Mouse (Mus musculus) stomach, embryonic 14.5 days (tissue): Measurements from ENCODE around the gene Adgre5. TPM values are rescaled to one million over a fixed set of nuclear protein-coding genes. Genes with fewer than 3 reads are reported as not detected.

Source experiments
- ATAC-seq: fragments of 200-750 bp; cut with Nextera tagmentation; 2 replicates; pipeline ENCODE4 v1.8.0; 2017; ENCODE audit warnings: low read depth, moderate TSS enrichment; ENCODE audit not compliant: insufficient number of reproducible peaks, insufficient read depth, low FRiP score
- H3K27ac ChIP-seq: fragments of 300-500 bp; sonication (generic); 2 replicates; pipeline ENCODE4 v1.5.1; 2014; ENCODE audit warnings: mild to moderate bottlenecking, low read length, moderate library complexity, mixed read lengths
- H3K27me3 ChIP-seq: fragments of 300-500 bp; sonication (generic); 2 replicates; pipeline ENCODE4 v1.6.1; 2014; ENCODE audit warnings: low read length, control low read depth, mixed read lengths; ENCODE audit not compliant: control insufficient read depth, insufficient read depth
- H3K36me3 ChIP-seq: fragments of 300-500 bp; sonication (generic); 2 replicates; pipeline ENCODE4 v1.6.1; 2014; ENCODE audit warnings: mild to moderate bottlenecking, control low read depth, low read length, moderate library complexity, mixed read lengths; ENCODE audit not compliant: control insufficient read depth, insufficient read depth
- H3K4me1 ChIP-seq: fragments of 300-500 bp; sonication (generic); 2 replicates; pipeline ENCODE4 v1.6.1; 2014; ENCODE audit warnings: low read length, control low read depth, mixed read lengths; ENCODE audit not compliant: control insufficient read depth, insufficient read depth
- H3K4me2 ChIP-seq: fragments of 300-500 bp; sonication (generic); replicated peaks from 2 replicates; pipeline ENCODE4 v1.6.1; 2014; ENCODE audit warnings: low read depth, low read length, control low read depth
- H3K4me3 ChIP-seq: fragments of 300-500 bp; sonication (generic); 2 replicates; pipeline ENCODE4 v1.5.1; 2014; ENCODE audit warnings: low read depth, low read length, control low read depth
- H3K9ac ChIP-seq: fragments of 300-500 bp; sonication (generic); replicated peaks from 2 replicates; pipeline ENCODE4 v1.6.1; 2014; ENCODE audit warnings: low read depth, mild to moderate bottlenecking, control low read depth, low read length, moderate library complexity, mixed read lengths
- H3K9me3 ChIP-seq: fragments of 300-500 bp; sonication (generic); 2 replicates; pipeline ENCODE4 v1.6.1; 2016; ENCODE audit warnings: low read depth, low read length, control low read depth; ENCODE audit not compliant: control insufficient read depth
- WGBS: fragments of 180-500 bp; shearing (Covaris S2); extraction: QIAGEN DNeasy Blood & Tissue Kit; methylation state at CpG from one replicate; pipeline ENCODE4 v1.1.7; 2014; 5-methylcytosine and 5-hydroxymethylcytosine counted together
- polyA plus RNA-seq: library from polyadenylated mRNA; unstranded; fragments of >200 nt; fragmentation: Nextera tagmentation; extraction: Ambion mirVana; gene quantifications from 2 replicates; pipeline ENCODE4 v1.2.1, GENCODE M21; 2014

The Adgre5 gene
- polyA plus RNA-seq, 1 experiment from 2014 or later, result 40.7 TPM

- 65% methylated on average over 10 of the region's 10 CpGs for WGBS
- H3K4me1 ChIP-seq, result peaks cover 38% of the 10 kb centered on the region
- peak; percentile 39; the same call in 1 of the 2 replicates for ATAC-seq
- H3K4me3 ChIP-seq, result peak overlapping the region; percentile 61; the same call in 1 of the 2 replicates
- peak overlapping the region; percentile 87 for H3K4me2 ChIP-seq
- peak overlapping the region; percentile 80 for H3K27ac ChIP-seq
- no peaks in the 10 kb centered on the region for H3K36me3 ChIP-seq
- H3K9ac ChIP-seq, result no peak overlapping the region
- no peaks in the 10 kb centered on the region for H3K27me3 ChIP-seq
- H3K9me3 ChIP-seq, result no peaks in the 10 kb centered on the region
Observed at GRCm38 (mm10) chr8:83738949-83739710, 2.0 kb downstream of the Adgre5 start.

GRCm38 (mm10) chr8:83737852-83738562 is 3.1 kb downstream of the Adgre5 start:
- H3K27me3 ChIP-seq, result no peaks in the 10 kb centered on the region
- H3K36me3 ChIP-seq, result no peaks in the 10 kb centered on the region; the same call in 1 of the 2 replicates
- no peak overlapping the region for H3K9ac ChIP-seq
- H3K9me3 ChIP-seq, result no peaks in the 10 kb centered on the region
- H3K4me3 ChIP-seq, result no peak overlapping the region
- H3K4me1 ChIP-seq, result peaks cover 38% of the 10 kb centered on the region
- peak overlapping the region; percentile 61; the same call in 1 of the 2 replicates for H3K27ac ChIP-seq
- peak overlapping the region; percentile 87; the same call in 1 of the 2 replicates for H3K4me2 ChIP-seq
- 64% methylated on average over 4 of the region's 4 CpGs for WGBS
- ATAC-seq, result no peak

DNA sequence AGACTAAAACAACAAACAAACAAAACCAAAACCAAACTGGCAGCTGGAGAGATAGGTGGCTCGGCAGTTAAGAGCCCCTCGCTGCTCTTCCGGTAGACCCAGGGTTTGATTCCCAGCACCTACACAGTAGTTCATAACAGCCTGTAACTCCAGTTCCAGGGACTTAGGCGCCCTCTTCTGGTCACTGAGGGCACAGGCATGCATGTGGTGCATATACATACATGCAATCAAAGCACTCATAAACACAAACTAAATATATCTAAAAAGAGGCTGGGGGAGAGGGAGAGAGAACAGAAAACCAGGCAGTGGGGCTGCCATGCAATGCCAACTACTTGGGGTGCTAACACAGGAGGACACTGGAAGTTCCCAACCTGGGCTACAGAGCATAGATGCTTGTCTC is 3.8 kb downstream of the Adgre5 start:
- Histone ChIP-seq H3K27me3 (no peaks in the 10 kb centered on the region), H3K27ac (0 out of 2 replicates have a peak overlapping the region, but pooled peaks have one; percentile 61), H3K4me1 (peaks cover 38% of the 10 kb centered on the region), H3K9ac (no peak overlapping the region), H3K4me2 (no peak overlapping the region), H3K36me3 (no peaks in the 10 kb centered on the region; the same call in 1 of the 2 replicates), H3K9me3 (no peaks in the 10 kb centered on the region), H3K4me3 (no peak overlapping the region)
- 84% methylated on average over 4 of the region's 4 CpGs for WGBS
- ATAC-seq, result no peak

DNA sequence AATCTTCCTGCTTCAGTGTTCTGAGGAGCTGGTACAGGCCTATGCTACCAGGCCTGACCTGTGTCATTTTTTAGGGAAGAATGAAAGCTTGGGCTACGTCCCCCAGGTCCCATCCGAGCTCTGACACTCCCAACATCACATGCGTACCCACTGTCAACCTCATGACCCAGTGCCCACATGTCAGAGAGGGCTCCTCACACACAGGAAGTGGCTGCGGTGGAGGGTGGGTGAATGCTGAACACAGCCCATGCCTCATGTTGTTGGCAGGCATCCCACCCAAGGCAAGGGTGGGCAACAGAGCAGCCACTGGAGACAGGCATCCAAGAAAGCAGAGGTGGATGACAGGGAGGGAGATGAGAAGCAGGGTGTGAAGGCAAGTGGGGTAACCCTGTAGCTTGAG is 4.4 kb downstream of the Adgre5 start:
- Histone ChIP-seq H3K27me3 (no peaks in the 10 kb centered on the region), H3K4me3 (no peak overlapping the region), H3K27ac (no peak overlapping the region), H3K9ac (no peak overlapping the region), H3K4me1 (peaks cover 38% of the 10 kb centered on the region), H3K9me3 (no peaks in the 10 kb centered on the region), H3K4me2 (no peak overlapping the region), H3K36me3 (no peaks in the 10 kb centered on the region; the same call in 1 of the 2 replicates)
- ATAC-seq, result no peak
- 92% methylated on average over 4 of the region's 4 CpGs for WGBS

DNA sequence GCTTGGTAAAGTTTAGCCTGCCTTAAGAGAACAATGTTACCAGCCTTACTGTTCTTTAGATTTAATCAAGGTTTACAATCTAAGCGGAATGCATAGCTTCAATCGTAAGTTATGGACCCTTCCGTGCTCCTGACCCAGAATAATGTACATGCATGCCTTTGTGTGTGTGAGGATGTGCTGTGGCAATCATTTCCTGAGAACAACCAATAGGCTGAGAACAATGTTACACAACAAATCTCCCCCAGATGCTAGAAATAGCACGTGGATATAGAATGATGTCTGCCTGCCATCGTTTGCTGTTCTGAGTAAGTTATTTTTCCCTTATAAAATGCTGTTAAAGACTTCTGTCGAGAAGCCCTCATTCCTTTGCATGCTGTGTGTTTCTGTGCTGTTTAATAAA is 8.2 kb downstream of the Adgre5 start:
- peaks cover 6% of the 10 kb centered on the region for H3K4me1 ChIP-seq
- H3K9ac ChIP-seq, result no peak overlapping the region
- H3K36me3 ChIP-seq, result peaks cover 6% of the 10 kb centered on the region
- no peaks in the 10 kb centered on the region for H3K27me3 ChIP-seq
- H3K4me3 ChIP-seq, result no peak overlapping the region
- no peak overlapping the region for H3K4me2 ChIP-seq
- no peak for ATAC-seq
- no peaks in the 10 kb centered on the region for H3K9me3 ChIP-seq
- H3K27ac ChIP-seq, result no peak overlapping the region
- 70% methylated on average over 6 of the region's 6 CpGs for WGBS

GRCm38 (mm10) chr8:83731906-83732305 is 9.2 kb downstream of the Adgre5 start:
- 80% methylated on average over 5 of the region's 5 CpGs for WGBS
- no peak overlapping the region for H3K9ac ChIP-seq
- no peak for ATAC-seq
- H3K27ac ChIP-seq, result no peak overlapping the region
- no peaks in the 10 kb centered on the region for H3K27me3 ChIP-seq
- H3K4me1 ChIP-seq, result no peaks in the 10 kb centered on the region
- peaks cover 10% of the 10 kb centered on the region for H3K36me3 ChIP-seq
- no peak overlapping the region for H3K4me2 ChIP-seq
- no peak overlapping the region for H3K4me3 ChIP-seq
- no peaks in the 10 kb centered on the region for H3K9me3 ChIP-seq

DNA sequence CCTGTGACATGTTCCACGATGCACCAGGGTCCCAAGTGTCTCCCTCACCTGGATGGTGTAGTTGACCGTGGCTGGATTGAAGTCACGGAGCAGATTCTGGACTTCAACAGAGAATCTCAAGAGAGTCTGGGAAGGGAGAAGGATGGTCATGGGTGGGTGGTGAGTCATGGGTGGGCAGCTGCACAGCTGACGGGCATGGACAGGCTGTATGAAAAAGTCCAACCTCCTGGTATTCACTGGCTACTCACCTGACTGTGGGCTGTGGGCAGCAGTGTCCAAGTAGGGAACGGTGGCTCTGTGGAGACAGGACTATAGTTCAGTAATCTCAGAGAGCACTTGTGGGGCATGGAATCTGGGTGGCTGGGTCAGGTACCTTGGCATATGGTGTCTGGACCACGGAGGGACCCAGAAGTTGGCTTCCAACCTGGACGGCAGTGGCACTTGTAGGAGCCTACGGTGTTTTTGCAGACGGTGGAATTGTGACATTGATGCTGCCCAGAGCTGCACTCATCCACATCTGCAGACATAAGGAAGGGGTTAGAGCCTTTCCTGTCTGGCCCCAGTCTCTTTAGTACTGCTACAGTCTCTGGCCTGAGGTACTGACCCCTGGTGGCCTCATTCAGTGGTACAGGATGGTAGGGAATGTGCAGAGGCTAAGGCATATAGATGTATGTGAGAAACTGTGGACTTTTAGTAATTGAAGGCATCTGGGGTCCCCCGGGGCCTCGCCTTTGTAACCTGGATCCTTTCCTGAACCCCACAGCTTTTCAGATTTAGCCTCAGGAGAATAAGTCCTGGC is 11.9 kb downstream of the Adgre5 start:
- 74% methylated on average over 11 of the region's 11 CpGs for WGBS
- Histone ChIP-seq H3K27me3 (no peaks in the 10 kb centered on the region), H3K9ac (no peak overlapping the region), H3K9me3 (no peaks in the 10 kb centered on the region), H3K27ac (no peak overlapping the region), H3K4me2 (no peak overlapping the region), H3K4me1 (no peaks in the 10 kb centered on the region), H3K36me3 (peaks cover 28% of the 10 kb centered on the region), H3K4me3 (no peak overlapping the region)
- ATAC-seq, result peak; percentile 43; the same call in 1 of the 2 replicates

- WGBS, result 92% methylated on average over 8 of the region's 8 CpGs
- H3K36me3 ChIP-seq, result peaks cover 58% of the 10 kb centered on the region
- no peaks in the 10 kb centered on the region for H3K27me3 ChIP-seq
Observed at GRCm38 (mm10) chr8:83725521-83726102, 15.5 kb downstream of the Adgre5 start.

More at GRCm38 (mm10) chr8:83725521-83726102, 15.5 kb downstream of the Adgre5 start:
- H3K9ac ChIP-seq, result no peak overlapping the region
- H3K4me3 ChIP-seq, result no peak overlapping the region
- no peak overlapping the region for H3K27ac ChIP-seq
- no peaks in the 10 kb centered on the region for H3K9me3 ChIP-seq
- no peaks in the 10 kb centered on the region for H3K4me1 ChIP-seq
- no peak for ATAC-seq
- no peak overlapping the region for H3K4me2 ChIP-seq
